Mouse (Mus musculus) liver, adult (tissue): ENCODE measurements around the gene Ap1m2.

Source experiments
- GATA4 ChIP-seq: IDR thresholded peaks from 2 replicates; pipeline ENCODE4 v1.6.1; 2014; ENCODE audit warnings: mild to moderate bottlenecking, low read length; ENCODE audit not compliant: insufficient replicate concordance

Ap1m2 gene

DNA sequence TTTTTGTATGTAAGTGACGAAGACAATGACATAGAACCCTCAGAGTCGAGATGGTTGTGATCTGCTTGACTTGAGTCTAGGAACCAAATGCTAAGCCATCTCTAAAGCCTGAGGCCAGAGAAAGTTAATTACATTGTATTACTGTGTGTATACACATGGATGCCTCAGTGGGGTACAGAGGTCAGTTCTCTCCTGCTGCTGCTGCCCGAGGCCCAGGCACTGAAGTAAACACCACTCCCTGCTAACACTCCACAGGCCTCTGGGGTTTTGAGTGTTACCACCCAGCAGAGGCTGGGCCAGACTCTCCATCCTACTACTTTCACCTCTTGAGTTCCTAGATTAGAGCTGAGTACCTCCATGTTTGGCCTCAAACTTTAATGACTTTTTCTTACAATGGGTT lies 28.1 kb downstream of the Ap1m2 start:
- TF ChIP-seq GATA4, result no peak

DNA sequence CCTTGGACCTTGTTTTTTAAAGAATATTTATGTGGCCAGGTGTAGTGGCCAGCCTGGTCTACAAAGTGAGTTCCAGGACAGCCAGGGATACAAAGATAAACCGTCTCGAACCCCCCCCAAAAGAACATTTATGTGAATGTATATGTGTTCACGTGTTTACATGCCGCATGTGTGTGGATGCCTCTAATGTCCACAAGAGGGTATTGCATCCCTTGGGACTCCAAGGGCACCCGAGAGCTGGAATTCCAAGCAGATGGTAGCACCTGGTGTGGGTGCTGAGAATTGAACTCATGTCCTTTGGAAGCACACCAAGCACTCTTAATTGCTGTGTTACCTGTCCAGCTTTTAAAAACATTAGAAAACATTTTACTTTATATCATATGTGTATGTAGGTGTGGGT lies 28.5 kb downstream of the Ap1m2 start:
- TF ChIP-seq GATA4, result no peak

DNA sequence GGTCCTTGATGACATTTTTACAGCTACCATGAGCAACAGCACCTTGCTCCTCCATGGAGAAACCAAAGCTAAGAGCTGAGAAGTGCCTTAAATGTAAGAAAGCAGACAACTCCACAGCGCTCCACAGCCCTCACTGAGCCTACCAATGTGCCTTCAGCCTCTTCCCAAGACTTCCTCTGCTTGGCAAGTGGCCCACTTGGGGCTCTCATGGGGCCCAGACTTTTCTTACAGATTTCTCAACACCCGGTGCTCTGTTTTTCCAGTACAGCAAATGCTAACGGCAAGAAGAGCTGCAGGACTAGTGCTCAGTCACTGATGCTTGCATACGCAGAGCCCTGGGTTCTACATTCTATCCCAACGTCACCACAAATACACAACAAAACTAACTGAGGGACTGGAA lies 34.4 kb downstream of the Ap1m2 start:
- TF ChIP-seq GATA4, result no peak

DNA sequence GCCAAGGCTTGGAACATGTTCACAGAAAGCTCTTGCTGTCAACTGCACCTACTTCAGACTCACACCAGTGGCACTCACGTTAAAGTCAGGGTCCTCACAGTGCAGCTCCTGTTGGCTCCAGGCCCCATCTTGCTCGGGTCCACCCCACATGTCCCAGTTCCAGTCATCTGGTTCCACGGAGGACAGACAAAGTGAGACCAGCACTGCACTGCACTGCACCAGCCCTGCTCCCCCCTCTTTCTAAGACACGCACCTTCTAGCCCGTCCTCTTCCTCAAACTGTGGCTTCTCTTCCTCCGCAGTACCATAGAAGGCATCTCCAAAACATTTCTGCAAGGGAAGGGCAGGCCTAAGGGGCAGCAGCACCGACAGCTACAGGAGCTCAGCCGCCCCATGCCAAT lies 35.8 kb downstream of the Ap1m2 start:
- no peak for TF ChIP-seq GATA4

DNA sequence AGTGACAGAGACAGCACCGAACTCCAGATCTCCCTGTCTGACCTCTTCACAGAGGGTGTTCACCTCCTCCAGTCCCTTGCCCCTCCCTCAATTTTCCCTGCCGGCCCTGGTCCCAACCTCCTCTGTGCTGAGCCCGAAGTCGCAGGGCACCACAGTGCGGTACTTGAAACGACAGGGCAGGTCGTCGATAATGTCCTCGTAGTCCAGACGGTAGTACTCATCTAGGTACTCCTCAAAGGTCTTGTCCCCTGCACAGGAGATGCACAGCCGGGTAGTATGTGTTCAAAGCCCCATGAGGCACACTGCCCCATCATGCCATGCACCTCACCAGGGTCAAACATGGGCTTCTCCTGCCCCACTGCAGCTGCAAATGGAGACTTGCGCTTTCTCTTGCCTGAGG lies 36.4 kb downstream of the Ap1m2 start:
- TF ChIP-seq GATA4, result no peak

DNA sequence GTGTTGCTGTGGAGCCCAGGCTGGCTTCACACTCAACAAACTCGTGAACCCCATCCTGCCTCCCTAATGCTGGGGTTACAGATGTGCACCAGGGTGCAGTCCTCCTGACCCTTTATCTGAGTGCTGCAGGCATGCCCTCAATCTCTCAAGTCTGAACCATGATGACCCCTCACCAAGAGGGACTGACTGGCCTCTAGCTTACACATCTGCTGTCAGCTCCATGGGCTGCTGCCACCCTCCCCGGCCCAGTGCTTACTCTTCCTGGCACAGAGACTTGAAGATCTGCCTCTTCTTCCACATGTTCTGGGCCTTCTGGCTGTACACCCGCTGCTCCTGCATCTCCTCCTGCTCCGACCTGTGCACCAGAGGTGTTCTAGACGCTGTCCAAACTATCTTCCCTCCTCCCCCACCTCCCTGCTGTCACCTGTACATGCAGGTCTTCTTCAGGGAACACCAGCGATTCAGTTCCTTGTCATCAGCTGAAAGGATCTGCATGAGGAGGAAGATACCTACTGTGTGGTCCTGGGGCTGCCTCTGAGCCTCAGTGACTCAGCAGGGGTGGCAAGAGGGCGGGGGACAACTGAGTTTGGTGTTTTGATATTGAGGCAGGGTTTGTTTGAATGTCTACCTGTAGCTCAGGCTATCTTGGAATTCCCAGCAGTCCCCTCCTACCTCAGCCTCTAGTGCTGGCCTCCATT lies 37.0 kb downstream of the Ap1m2 start:
- no peak for TF ChIP-seq GATA4

DNA sequence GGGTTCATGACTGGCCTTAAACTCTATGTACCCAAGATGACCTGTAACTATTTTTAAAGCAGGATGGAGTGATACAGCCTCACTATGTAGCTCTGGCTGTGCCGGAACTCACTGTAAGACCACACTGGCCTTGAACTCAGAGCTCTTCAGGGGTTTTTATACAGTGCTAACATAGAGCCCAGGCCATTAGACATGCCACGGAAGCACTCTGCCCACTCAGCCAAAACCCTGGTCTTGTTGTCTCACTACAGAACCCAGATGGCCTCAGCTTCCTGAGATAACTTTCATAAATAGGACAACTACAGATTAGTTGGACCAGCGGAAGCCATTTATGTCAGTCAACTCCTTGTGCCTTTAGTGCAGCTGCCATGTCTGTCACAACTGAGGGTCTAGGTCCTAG lies 37.8 kb downstream of the Ap1m2 start:
- no peak for TF ChIP-seq GATA4

DNA sequence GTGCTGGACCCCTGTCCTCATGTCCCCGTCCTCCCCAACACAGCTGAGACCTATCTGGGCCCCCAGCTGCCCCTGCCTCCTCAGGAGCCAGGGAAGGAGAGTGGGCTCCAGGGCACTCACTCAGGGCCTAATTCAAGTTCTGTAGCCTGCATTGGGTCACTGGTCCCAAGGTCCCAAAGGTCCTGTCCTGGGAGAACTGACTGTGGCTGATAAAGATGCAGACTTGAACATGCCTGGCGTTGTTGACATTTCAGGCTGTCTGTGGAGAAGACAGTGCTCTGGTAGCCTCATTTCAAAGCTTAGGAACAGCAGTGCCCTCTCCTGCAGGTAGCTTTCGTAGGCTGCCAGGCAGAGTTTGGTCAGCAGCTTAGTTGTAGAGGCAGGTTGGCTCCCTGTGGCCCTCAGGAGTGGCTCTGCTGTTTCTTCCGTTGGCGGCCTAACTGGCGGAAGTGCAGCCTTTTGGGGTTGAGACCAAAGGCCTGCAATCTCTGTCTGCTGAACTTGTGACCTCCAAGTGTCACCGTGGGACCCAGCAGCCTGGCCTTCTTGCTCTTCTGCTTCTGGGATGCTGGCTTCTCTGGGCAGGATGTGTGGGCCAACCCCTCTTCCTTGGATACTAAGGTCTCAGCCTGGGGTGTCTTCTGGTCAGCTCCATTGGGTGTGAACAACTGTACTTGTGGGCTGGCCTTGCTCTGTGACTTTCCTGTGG lies 38.5 kb downstream of the Ap1m2 start:
- TF ChIP-seq GATA4, result no peak

DNA sequence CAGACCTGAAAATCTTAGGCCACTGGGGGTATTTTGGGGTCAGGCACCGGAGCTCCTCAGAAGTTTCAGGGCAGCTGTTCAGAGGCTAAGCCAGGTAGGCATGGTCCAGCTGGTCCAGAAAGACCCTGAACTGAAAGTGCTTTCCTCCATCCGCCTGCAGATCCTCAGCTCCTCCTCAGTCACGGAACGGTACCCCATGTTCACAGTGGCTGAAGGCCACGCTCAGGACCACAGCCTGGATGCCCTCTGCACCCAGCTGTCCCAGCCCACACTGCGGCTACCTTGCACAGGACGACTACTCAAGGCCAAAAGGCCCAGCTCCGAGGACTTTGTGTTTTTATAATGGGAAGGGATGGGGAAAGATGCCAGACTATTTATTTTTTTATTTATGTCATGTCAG lies 39.0 kb downstream of the Ap1m2 start:
- no peak for TF ChIP-seq GATA4

DNA sequence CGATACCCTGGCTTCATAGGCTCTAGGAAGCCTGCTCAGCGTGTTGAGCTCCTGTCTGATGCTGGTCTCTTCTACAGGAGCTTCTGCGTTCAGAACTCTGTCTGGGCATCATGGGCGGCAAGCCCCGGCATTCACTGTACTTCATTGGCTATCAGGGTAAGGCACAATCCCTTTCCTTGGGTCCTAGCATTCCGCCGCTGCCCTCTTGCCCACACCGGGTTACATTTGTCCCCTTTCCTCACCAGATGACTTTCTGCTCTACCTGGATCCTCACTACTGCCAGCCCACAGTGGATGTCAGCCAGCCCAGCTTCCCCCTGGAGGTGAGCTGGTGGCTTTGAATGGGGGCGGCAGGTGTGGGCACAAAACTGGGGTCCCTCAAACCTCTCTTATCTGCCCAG lies 39.7 kb downstream of the Ap1m2 start:
- TF ChIP-seq GATA4, result no peak

DNA sequence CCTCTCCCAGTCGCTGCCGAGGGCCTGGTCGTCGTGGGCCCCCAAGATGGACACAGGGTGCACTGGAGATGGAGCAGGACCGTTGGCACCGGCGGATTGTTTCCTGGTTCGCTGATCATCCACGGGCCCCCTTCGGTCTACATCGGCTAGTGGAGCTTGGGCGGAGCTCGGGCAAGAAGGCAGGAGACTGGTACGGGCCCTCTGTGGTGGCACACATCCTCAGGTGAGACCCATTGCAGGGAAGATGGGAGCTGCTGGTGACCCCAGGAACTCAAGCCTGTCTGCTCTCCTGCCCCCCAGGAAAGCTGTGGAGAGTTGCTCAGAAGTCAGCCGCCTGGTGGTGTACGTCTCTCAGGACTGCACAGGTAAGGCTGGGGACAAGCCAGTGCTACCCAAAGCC lies 43.8 kb downstream of the Ap1m2 start:
- TF ChIP-seq GATA4, result no peak

DNA sequence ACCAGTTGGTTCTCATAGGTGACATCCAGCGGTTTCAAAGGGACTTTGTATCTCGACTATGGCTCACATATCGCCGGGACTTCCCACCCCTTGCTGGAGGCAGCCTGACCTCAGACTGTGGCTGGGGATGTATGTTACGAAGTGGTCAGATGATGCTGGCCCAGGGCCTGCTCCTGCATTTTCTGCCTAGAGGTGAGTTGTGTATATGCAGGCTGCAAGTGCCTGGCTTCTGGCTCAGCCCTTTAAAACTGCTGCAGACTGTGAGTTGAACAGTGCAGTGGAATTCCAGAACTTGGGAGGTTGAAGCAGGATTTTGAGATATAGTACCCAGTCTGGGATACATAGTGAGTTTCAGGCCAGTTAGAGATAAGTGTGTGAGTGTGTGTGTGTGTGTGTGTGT lies 45.2 kb downstream of the Ap1m2 start:
- no peak for TF ChIP-seq GATA4

DNA sequence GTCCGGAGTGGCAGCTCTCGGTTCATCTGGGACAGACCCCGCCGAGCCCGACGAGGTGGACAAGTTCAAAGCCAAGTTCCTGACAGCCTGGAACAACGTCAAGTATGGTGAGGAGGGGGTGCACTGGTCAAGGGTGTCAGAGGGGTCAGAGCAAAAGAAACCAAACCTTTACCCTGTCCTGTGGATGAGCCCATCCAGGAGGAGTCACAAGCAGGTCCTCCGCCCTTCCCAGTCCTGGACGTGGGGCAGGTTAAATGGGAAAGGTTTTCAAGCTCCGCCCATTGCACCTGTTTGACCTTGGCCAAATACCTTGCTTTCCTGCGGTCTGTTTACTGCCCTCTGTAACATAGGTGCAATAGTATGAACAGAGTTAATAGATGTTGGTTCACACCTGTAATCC lies 46.5 kb downstream of the Ap1m2 start:
- no peak for TF ChIP-seq GATA4

DNA sequence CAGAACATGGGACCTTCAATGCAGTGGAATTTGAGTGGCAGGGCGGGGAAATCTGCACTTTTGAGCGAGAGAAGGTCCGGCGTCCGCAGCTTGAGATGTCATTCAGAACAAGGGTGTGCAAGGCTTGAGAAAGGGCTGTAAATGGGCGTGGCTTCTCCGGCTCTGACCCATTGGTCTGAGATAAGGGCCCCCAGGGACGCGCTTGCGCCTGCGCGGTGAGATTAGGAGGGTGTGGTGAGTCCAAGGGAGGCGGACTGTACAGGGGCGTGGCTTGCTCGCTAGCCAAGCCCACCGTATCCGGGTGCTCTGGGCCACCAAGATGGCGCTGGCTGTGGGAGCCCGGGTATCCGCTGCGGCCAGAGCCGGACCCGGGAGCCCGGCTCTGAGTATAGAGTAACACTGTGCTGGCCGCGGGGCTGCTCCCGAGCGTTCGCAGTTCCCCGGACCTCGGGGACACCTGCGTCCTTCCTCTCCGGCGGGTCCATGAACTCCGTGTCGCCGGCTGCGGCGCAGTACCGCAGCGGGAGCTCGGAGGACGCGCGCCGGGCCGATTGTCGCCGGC lies 47.1 kb downstream of the Ap1m2 start, which contains the start of gene Atg4d:
TSS of gene Atg4d (plus strand) at position 294 of the 562 bp plus-strand sequence.
- TF ChIP-seq GATA4, result peak; percentile 100

DNA sequence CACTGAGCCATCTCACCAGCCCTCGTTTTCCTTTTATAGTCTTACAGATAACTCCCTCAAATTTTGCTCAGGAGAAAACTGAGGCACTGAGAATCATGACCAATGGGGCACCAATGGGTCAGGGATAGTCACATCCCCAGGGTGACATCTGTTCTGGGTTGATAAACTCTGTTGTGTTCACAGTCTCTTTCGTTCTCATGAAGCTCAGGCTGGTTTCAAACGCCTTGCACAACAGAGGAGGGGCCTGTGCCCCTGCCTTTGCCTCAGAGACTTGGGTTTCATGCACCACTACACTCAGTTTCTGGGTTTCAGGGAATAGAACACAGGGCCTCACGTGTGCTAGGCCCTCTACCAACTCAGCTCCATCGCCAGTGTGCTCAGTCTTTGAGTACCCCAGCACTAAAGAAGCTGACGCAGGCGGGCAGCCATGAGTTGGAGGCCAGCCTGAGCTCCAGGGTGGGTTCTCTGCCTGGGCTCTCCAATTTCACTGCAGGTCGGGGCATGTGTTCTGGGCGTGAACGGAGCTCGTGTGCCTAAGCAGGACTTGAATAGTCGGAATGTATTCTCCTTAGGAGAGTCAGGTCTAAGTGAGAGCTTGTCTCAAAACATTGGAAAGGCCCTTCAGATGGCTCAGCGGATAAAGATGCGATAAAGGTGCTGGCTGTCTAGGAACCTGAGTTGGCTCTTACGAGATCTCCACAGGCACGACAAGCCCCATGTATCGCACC lies 47.7 kb downstream of the Ap1m2 start:
- TF ChIP-seq GATA4, result no peak

DNA sequence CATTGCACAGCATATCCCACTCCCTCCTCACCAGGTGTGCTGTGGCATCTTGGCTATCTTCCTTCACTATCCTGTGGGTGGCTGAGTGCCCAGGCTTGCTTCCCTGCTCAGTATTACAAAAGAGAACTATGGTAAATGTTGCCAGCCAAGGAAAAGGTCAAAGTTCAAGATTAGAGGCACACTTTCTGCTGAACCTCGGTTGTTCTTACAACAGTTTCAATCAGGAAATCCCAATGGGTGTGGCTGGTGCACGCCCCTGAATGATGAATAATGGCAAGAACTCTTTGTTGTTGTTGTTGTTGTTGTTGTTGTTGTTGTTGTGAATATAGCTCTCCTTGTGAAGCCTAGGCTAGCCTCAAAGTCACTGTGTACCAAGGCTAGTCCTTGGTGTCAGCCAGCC lies 50.3 kb downstream of the Ap1m2 start:
- TF ChIP-seq GATA4, result no peak
